Mouse (Mus musculus): ENCODE measurements around the gene Terf2.

DNA sequence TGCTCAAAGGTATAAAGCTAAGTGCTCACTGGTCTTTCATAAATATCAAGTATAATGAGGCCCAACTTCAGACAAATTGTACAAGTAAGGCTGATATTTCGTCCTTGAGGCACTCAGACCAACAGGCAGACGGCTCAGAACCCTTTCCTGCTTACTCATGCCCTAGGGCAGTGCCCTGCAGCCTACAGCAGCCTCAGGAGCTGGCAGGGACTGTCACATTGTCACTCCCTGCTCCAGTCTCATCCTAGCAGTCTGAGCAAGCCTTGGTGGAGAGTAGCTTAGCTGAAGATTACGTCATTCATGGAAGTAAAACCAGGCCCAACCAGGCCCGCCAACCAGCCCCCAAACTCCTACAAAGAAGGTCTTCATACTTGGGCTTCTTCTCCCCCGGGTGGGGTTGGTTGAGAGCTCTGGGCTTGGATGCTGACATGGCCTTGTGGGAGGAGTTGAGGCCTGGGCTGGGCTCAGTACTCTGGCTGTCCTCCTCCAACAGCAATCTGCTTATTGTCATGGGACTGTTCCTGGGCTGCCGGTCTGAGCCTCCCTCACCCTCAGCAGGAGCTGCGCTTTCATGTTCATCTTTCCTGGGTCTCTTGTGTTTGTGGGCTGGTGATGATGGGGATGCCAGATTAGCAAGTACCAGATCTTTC, 20.0 kb downstream of the Terf2 start:
- TF ChIP-seq EP300 (IDR thresholded peaks at IDR 0.05; ENCODE audit: low read depth) (no peak), CTCF (IDR thresholded peaks at IDR 0.05; ENCODE audit: low read depth) (no peak)

Measured in liver, postnatal 0 days (tissue).